Mouse (Mus musculus) megakaryocyte, embryonic 14.5 days (primary cell): ENCODE data around the gene Dennd1c.

Experiments used
- FLI1 ChIP-seq: IDR thresholded peaks from 2 replicates; pipeline ENCODE4 v1.6.1; 2012; ENCODE audit warnings: low read length, inconsistent platforms, mixed read lengths
- GATA1 ChIP-seq: IDR thresholded peaks from 3 replicates; pipeline ENCODE4 v1.6.1; 2012; ENCODE audit warnings: mixed read lengths, low read length, inconsistent platforms, borderline replicate concordance

- no peak for TF ChIP-seq GATA1
- TF ChIP-seq FLI1 = no peak
Observed at GRCm38 (mm10) chr17:57078336-57078735, at the start of gene Dennd1c.
